Mouse (Mus musculus) embryonic facial prominence, embryonic 11.5 days (tissue): Measurements from ENCODE around the gene Prrc2b. TPM values are rescaled to one million over a fixed set of nuclear protein-coding genes. Genes with fewer than 3 reads are reported as not detected.

Experiments used
- ATAC-seq: fragments of 200-750 bp; cut with Nextera tagmentation; replicated peaks from 2 replicates; pipeline ENCODE4 v1.8.0; 2017; ENCODE audit warnings: low read depth; ENCODE audit not compliant: insufficient number of reproducible peaks, low FRiP score, low TSS enrichment
- DNase-seq: peaks from one replicate; pipeline ENCODE4 v3.0.0-alpha.2; 2015; ENCODE audit warnings: low spot score
- H3K27ac ChIP-seq: fragments of 300-500 bp; sonication (generic); replicated peaks from 2 replicates; pipeline ENCODE4 v1.5.1; 2014; ENCODE audit warnings: mild to moderate bottlenecking, low read depth, low read length, control low read depth
- H3K27me3 ChIP-seq: fragments of 300-500 bp; sonication (generic); 2 replicates; pipeline ENCODE4 v1.6.1; 2014; ENCODE audit warnings: mild to moderate bottlenecking, low read length, moderate library complexity, mixed read lengths; ENCODE audit not compliant: control insufficient read depth, insufficient read depth
- H3K36me3 ChIP-seq: fragments of 300-500 bp; sonication (generic); replicated peaks from 2 replicates; pipeline ENCODE4 v1.6.1; 2014; ENCODE audit warnings: low read depth, mild to moderate bottlenecking, low read length, moderate library complexity, mixed read lengths; ENCODE audit not compliant: control insufficient read depth, insufficient read depth
- H3K4me1 ChIP-seq: fragments of 300-500 bp; sonication (generic); 2 replicates; pipeline ENCODE4 v1.6.1; 2014; ENCODE audit warnings: low read length, mixed read lengths; ENCODE audit not compliant: control insufficient read depth, insufficient read depth
- H3K4me2 ChIP-seq: fragments of 300-500 bp; sonication (generic); 2 replicates; pipeline ENCODE4 v1.6.1; 2014; ENCODE audit warnings: low read depth, mild to moderate bottlenecking, control low read depth, low read length, moderate library complexity
- H3K4me3 ChIP-seq: fragments of 300-500 bp; sonication (generic); 2 replicates; pipeline ENCODE4 v1.5.1; 2014; ENCODE audit warnings: low read depth, low read length, control low read depth
- H3K9ac ChIP-seq: fragments of 300-500 bp; sonication (generic); replicated peaks from 2 replicates; pipeline ENCODE4 v1.6.1; 2014; ENCODE audit warnings: mild to moderate bottlenecking, control low read depth, low read length
- H3K9me3 ChIP-seq: fragments of 300-500 bp; sonication (generic); replicated peaks from 2 replicates; pipeline ENCODE4 v1.6.1; 2016; ENCODE audit warnings: mild to moderate bottlenecking, low read length, inconsistent platforms, mixed read lengths; ENCODE audit not compliant: control insufficient read depth
- WGBS: fragments of 180-500 bp; shearing (Covaris S2); extraction: QIAGEN DNeasy Blood & Tissue Kit; methylation state at CpG from one replicate; pipeline ENCODE4 v1.1.7; 2014; 5-methylcytosine and 5-hydroxymethylcytosine counted together
- polyA plus RNA-seq: library from polyadenylated mRNA; unstranded; fragments of >200 nt; fragmentation: Nextera tagmentation; extraction: Ambion mirVana; gene quantifications from 2 replicates; pipeline ENCODE4 v1.2.1, GENCODE M21; 2014

Prrc2b gene
- polyA plus RNA-seq, 1 experiment from 2014 or later, result 46.2 TPM

GRCm38 (mm10) chr2:32166581-32166980 is 15.7 kb downstream of the Prrc2b start:
- DNase-seq (peak; percentile 59), ATAC-seq (no peak)
- Histone ChIP-seq H3K9ac (no peak overlapping the region), H3K36me3 (no peaks in the 10 kb centered on the region), H3K27ac (peak overlapping the region; percentile 62; the same call in 1 of the 2 replicates), H3K27me3 (no peaks in the 10 kb centered on the region), H3K9me3 (no peaks in the 10 kb centered on the region), H3K4me1 (peaks cover 13% of the 10 kb centered on the region), H3K4me3 (no peak overlapping the region), H3K4me2 (no peak overlapping the region)
- 6% methylated on average over 10 of the region's 10 CpGs for WGBS

- H3K4me1 ChIP-seq, result peaks cover 13% of the 10 kb centered on the region
- H3K4me3 ChIP-seq, result no peak overlapping the region
- no peaks in the 10 kb centered on the region for H3K36me3 ChIP-seq
- no peaks in the 10 kb centered on the region for H3K9me3 ChIP-seq
- peak overlapping the region; percentile 62 for H3K27ac ChIP-seq
- 10% methylated on average over 16 of the region's 16 CpGs for WGBS
- DNase-seq (peak; percentile 27), ATAC-seq (peak; percentile 11; the same call in 1 of the 2 replicates)
- peak overlapping the region; percentile 11 for H3K4me2 ChIP-seq
- H3K9ac ChIP-seq, result peak overlapping the region; percentile 32
- no peaks in the 10 kb centered on the region for H3K27me3 ChIP-seq
Measured at GRCm38 (mm10) chr2:32167034-32167770, 16.3 kb downstream of the Prrc2b start.

- Histone ChIP-seq H3K9ac (peak overlapping the region; percentile 32; the same call in 1 of the 2 replicates), H3K4me1 (peaks cover 13% of the 10 kb centered on the region), H3K36me3 (no peaks in the 10 kb centered on the region), H3K9me3 (no peaks in the 10 kb centered on the region), H3K4me2 (peak overlapping the region; percentile 11), H3K27ac (peak overlapping the region; percentile 62), H3K27me3 (no peaks in the 10 kb centered on the region), H3K4me3 (no peak overlapping the region)
- peak; percentile 72 for DNase-seq
- WGBS, result 7% methylated on average over 7 of the region's 7 CpGs
- peak; percentile 58; the same call in 1 of the 2 replicates for ATAC-seq
Measured at GRCm38 (mm10) chr2:32167819-32168218, 16.9 kb downstream of the Prrc2b start.

- H3K27ac ChIP-seq, result no peak overlapping the region
- WGBS, result 67% methylated on average over 5 of the region's 5 CpGs
- no peak overlapping the region for H3K4me2 ChIP-seq
- no peaks in the 10 kb centered on the region for H3K27me3 ChIP-seq
- no peaks in the 10 kb centered on the region for H3K36me3 ChIP-seq
- H3K4me1 ChIP-seq, result peaks cover 19% of the 10 kb centered on the region
- H3K9me3 ChIP-seq, result no peaks in the 10 kb centered on the region
- DNase-seq (no peak), ATAC-seq (no peak)
- H3K4me3 ChIP-seq, result no peak overlapping the region
- no peak overlapping the region for H3K9ac ChIP-seq
Measured at GRCm38 (mm10) chr2:32169292-32169691, 18.4 kb downstream of the Prrc2b start.

GRCm38 (mm10) chr2:32170010-32170409 is 19.1 kb downstream of the Prrc2b start:
- ATAC-seq (no peak), DNase-seq (peak; percentile 19)

GRCm38 (mm10) chr2:32171658-32172433 is 21.0 kb downstream of the Prrc2b start:
- ATAC-seq (no peak), DNase-seq (no peak)
- no peaks in the 10 kb centered on the region for H3K9me3 ChIP-seq
- no peak overlapping the region for H3K27ac ChIP-seq
- H3K4me3 ChIP-seq, result no peak overlapping the region
- H3K27me3 ChIP-seq, result no peaks in the 10 kb centered on the region
- no peak overlapping the region for H3K4me2 ChIP-seq
- H3K36me3 ChIP-seq, result no peaks in the 10 kb centered on the region
- no peak overlapping the region for H3K9ac ChIP-seq
- 70% methylated on average over 14 of the region's 14 CpGs for WGBS
- H3K4me1 ChIP-seq, result peaks cover 25% of the 10 kb centered on the region

More at GRCm38 (mm10) chr2:32170010-32170409, 19.1 kb downstream of the Prrc2b start:
- Histone ChIP-seq H3K4me1 (peaks cover 23% of the 10 kb centered on the region), H3K36me3 (no peaks in the 10 kb centered on the region), H3K9ac (no peak overlapping the region), H3K27ac (no peak overlapping the region), H3K4me3 (no peak overlapping the region), H3K27me3 (no peaks in the 10 kb centered on the region), H3K4me2 (no peak overlapping the region), H3K9me3 (no peaks in the 10 kb centered on the region)
- 71% methylated on average over 8 of the region's 8 CpGs for WGBS

GRCm38 (mm10) chr2:32174170-32174741 is 23.4 kb downstream of the Prrc2b start:
- peak; percentile 72 for ATAC-seq
- H3K9ac ChIP-seq, result peak overlapping the region; percentile 39
- no peaks in the 10 kb centered on the region for H3K36me3 ChIP-seq
- WGBS, result 5% methylated on average over 13 of the region's 13 CpGs
- H3K27ac ChIP-seq, result peak overlapping the region; percentile 82
- H3K4me2 ChIP-seq, result peak overlapping the region; percentile 16
- peak; percentile 64 for DNase-seq
- peaks cover 15% of the 10 kb centered on the region for H3K4me1 ChIP-seq
- no peak overlapping the region for H3K4me3 ChIP-seq
- H3K27me3 ChIP-seq, result no peaks in the 10 kb centered on the region
- H3K9me3 ChIP-seq, result no peaks in the 10 kb centered on the region
